Mouse (Mus musculus): ENCODE results near the gene Smurf1.

GRCm38 (mm10) chr5:144848735-144849134, 116.9 kb downstream of the Smurf1 start:
- TF ChIP-seq CTCF (conservative IDR thresholded peaks at IDR 0.05; ENCODE audit: insufficient read depth, insufficient read length, low read depth, low read length) (no peak), POLR2A (IDR thresholded peaks at IDR 0.05; ENCODE audit: low read depth, low read length) (no peak)

Measured in kidney, adult 2 months (tissue).